In genomic region chr9:57968783-57969542, GRCm38 (mm10) we compare ENCODE assay signal across 15 mouse cellular contexts. TPM values are rescaled to one million over a fixed set of nuclear protein-coding genes. Genes with fewer than 3 reads are reported as not detected.
DNase-seq lines count a peak whose midpoint lies in the region; ATAC-seq and TF ChIP-seq lines count a peak whose summit lies in the region.
"Had no signal": no experiment of that assay in that cellular context is flagged by ENCODE, and none has a peak within 500 bp of the region (broad histone marks: within the 10 kb centered on the region; RNA-seq: fewer than 3 reads in every experiment).

No protein-coding gene starts in this region.

- no peak overlapping the region for H3K9ac ChIP-seq in intestine, embryonic 15.5 days
- H3K9ac ChIP-seq: hindbrain, embryonic 15.5 days; limb, embryonic 15.5 days; liver, postnatal 0 days had no signal

- H3K4me3 ChIP-seq in kidney, adult 2 months (ENCODE audit: insufficient read depth, low read depth, low read length): no peak overlapping the region
- no peak overlapping the region for H3K4me3 ChIP-seq in intestine, embryonic 15.5 days (replicated peaks)
- H3K4me3 ChIP-seq: hindbrain, embryonic 15.5 days; limb, embryonic 15.5 days had no signal

- ATAC-seq in intestine, embryonic 15.5 days: peak; percentile 85
- ATAC-seq: liver, postnatal 0 days had no signal

- no peaks in the 10 kb centered on the region; the same call in 1 of the 2 replicates for H3K4me1 ChIP-seq in kidney, adult 2 months (ENCODE audit: control insufficient read depth, insufficient read depth, low read length)
- H3K4me1 ChIP-seq in intestine, embryonic 15.5 days (replicated peaks): peaks cover 40% of the 10 kb centered on the region

- H3K4me2 ChIP-seq in intestine, embryonic 15.5 days (replicated peaks): peak overlapping the region; percentile 12; the same call in 1 of the 2 replicates
- H3K4me2 ChIP-seq: hindbrain, embryonic 15.5 days; limb, embryonic 15.5 days had no signal

- WGBS in kidney, adult 2 months: 92% methylated on average over 8 of the region's 8 CpGs
- 78% methylated on average over 8 of the region's 8 CpGs for WGBS in intestine, embryonic 15.5 days

- TF ChIP-seq CTCF in kidney, adult 2 months (conservative IDR thresholded peaks at IDR 0.05; ENCODE audit: insufficient read depth, insufficient read length, low read depth, low read length): no peak

- no peaks in the 10 kb centered on the region for H3K9me3 ChIP-seq in intestine, embryonic 15.5 days
- H3K9me3 ChIP-seq: hindbrain, embryonic 15.5 days; limb, embryonic 15.5 days had no signal

- no peak for TF ChIP-seq POLR2A in kidney, adult 2 months (IDR thresholded peaks at IDR 0.05; ENCODE audit: low read depth, low read length)

- peak overlapping the region; percentile 37; the same call in 1 of the 2 replicates for H3K27ac ChIP-seq in kidney, adult 2 months (ENCODE audit: insufficient read depth, low read depth, low read length)
- H3K27ac ChIP-seq in intestine, embryonic 15.5 days: peak overlapping the region; percentile 62
- H3K27ac ChIP-seq: limb, embryonic 15.5 days had no signal

- no peak for DNase-seq in kidney, adult 2 months
- DNase-seq in kidney, adult 18-20 months: no peak
- DNase-seq in thymus, postnatal 14 days: peak; percentile 48
- no peak for DNase-seq in thymus, adult 18-20 months
- no peak for DNase-seq in cerebellum, postnatal 4 days (ENCODE audit: low spot score in 2 of 2)
- no peak for DNase-seq in c-Kit-positive CD71-positive TER-119-positive erythroid progenitor cells, embryonic 14.5 days (ENCODE audit: low spot score)
- DNase-seq: cerebellum, adult 8-10 months; heart, postnatal 10 days; liver, postnatal 0 days; lung, postnatal 4 days; right cerebral cortex, postnatal 14 days had no signal

- H3K27me3 ChIP-seq in kidney, adult 2 months (replicated peaks; ENCODE audit: control insufficient read depth, insufficient read depth, low read length): no peaks in the 10 kb centered on the region
- H3K27me3 ChIP-seq in intestine, embryonic 15.5 days (replicated peaks): no peaks in the 10 kb centered on the region
- H3K27me3 ChIP-seq: hindbrain, embryonic 15.5 days; limb, embryonic 15.5 days had no signal

- no peaks in the 10 kb centered on the region for H3K36me3 ChIP-seq in kidney, adult 2 months (ENCODE audit: control insufficient read depth, insufficient read depth, low read length)
- H3K36me3 ChIP-seq in intestine, embryonic 15.5 days: no peaks in the 10 kb centered on the region
- H3K36me3 ChIP-seq: hindbrain, embryonic 15.5 days; limb, embryonic 15.5 days had no signal

RNA-seq across cellular contexts. Expression of gene Sema7a, which starts 29.1 kb away (rescaled TPM):
- 9.4 and 9.6 TPM in 2 replicates for polyA plus RNA-seq in kidney, adult 2 months (2012; rRNA removed)
- polyA plus RNA-seq in intestine, embryonic 15.5 days (2015; fragmentation: Nextera tagmentation; extraction: Ambion mirVana): 0.58 and 0.89 TPM in 2 replicates
- polyA plus RNA-seq: liver, postnatal 0 days had no signal

RNA-seq across cellular contexts. Expression of gene Cyp11a1, which starts 37.2 kb away (rescaled TPM):
- polyA plus RNA-seq in kidney, adult 2 months (2012; rRNA removed): 0.16 and 5.1 TPM in 2 replicates
- 9.3 and 22.1 TPM in 2 replicates for polyA plus RNA-seq in intestine, embryonic 15.5 days (2015; fragmentation: Nextera tagmentation; extraction: Ambion mirVana)
- polyA plus RNA-seq: forebrain, embryonic 11.5 days had no signal

RNA-seq across cellular contexts. Expression of gene Ubl7, which starts 58.2 kb away (rescaled TPM):
- 144 and 150 TPM in 2 replicates for polyA plus RNA-seq in kidney, adult 2 months (2012; rRNA removed)
- polyA plus RNA-seq in intestine, embryonic 15.5 days (2015; fragmentation: Nextera tagmentation; extraction: Ambion mirVana): 89.0 and 91.1 TPM in 2 replicates
